Comparison of ENCODE assay signal across 13 mouse cellular contexts in genomic region chr10:35835257-35835656, GRCm38 (mm10).
"Had no signal": no experiment of that assay in that cellular context is flagged by ENCODE, and none has a peak within 500 bp of the region (broad histone marks: within the 10 kb centered on the region; RNA-seq: fewer than 3 reads in every experiment).

No protein-coding gene starts in this region.

- DNase-seq: gastrocnemius, postnatal 14 days; gastrocnemius, postnatal 36 days; heart, adult 11 months; heart, adult 2 months; heart, postnatal 14 days; heart, postnatal 36 days; kidney, adult 11 months; kidney, adult 2 months; kidney, adult 9 months; kidney, postnatal 14 days; kidney, postnatal 4 days; liver; liver, embryonic 13.5 days had no signal
